Mouse (Mus musculus) gastrocnemius, postnatal 25 days (tissue): Measurements from ENCODE around the gene Slc35b1. TPM values are rescaled to one million over a fixed set of nuclear protein-coding genes. Genes with fewer than 3 reads are reported as not detected.
A peak's percentile ranks its signal among the peaks of the same experiment; 100 is the strongest.

Experiments used
- DNase-seq: peaks from one replicate; pipeline ENCODE4 v3.0.0; 2022
- long read RNA-seq, 2 experiments: library from polyadenylated mRNA; stranded (forward); transcript quantifications; one replicate each; pipeline ENCODE4 v2.0.0; 2021
- total RNA-seq, 2 experiments: library from RNA; stranded (reverse); gene quantifications; 1 replicate in 1 of 2; 2 replicates in 1 of 2; pipeline ENCODE4 v1.2.3; 2021

The Slc35b1 gene
- 10 to 100 TPM; 38.8 to 40.7 TPM for total RNA-seq
- long read RNA-seq, experiment 1, transcript Slc35b1-201 (9 exons, 1,523 nt), result major isoform, 28 of 55 reads
- long read RNA-seq, experiment 1, transcript Slc35b1-202 (9 exons, 1,299 nt), result minor isoform, 18 of 55 reads
- long read RNA-seq, experiment 1, partial matches to known transcripts, result 4 of 55 reads
- long read RNA-seq, experiment 1, other reads (novel, unspliced or antisense), result 5 of 55 reads
- long read RNA-seq, experiment 2, transcript Slc35b1-202 (9 exons, 1,299 nt), result minor isoform, 9 of 40 reads
- long read RNA-seq, experiment 2, transcript Slc35b1-201 (9 exons, 1,523 nt), result major isoform, 28 of 40 reads
- long read RNA-seq, experiment 2, partial matches to known transcripts, result 1 of 40 reads
- long read RNA-seq, experiment 2, other reads (novel, unspliced or antisense), result 2 of 40 reads

GRCm38 (mm10) chr11:95384319-95384972 is at the start of gene Slc35b1:
Slc35b1 (plus strand) TSS chr11:95384692.
- peak; percentile 93 for DNase-seq

- peak; percentile 90 for DNase-seq
Measured at GRCm38 (mm10) chr11:95336568-95337128, 47.8 kb upstream of the Slc35b1 start, which contains the start of gene Fam117a. Fam117a (plus strand) TSS chr11:95337018.

DNA sequence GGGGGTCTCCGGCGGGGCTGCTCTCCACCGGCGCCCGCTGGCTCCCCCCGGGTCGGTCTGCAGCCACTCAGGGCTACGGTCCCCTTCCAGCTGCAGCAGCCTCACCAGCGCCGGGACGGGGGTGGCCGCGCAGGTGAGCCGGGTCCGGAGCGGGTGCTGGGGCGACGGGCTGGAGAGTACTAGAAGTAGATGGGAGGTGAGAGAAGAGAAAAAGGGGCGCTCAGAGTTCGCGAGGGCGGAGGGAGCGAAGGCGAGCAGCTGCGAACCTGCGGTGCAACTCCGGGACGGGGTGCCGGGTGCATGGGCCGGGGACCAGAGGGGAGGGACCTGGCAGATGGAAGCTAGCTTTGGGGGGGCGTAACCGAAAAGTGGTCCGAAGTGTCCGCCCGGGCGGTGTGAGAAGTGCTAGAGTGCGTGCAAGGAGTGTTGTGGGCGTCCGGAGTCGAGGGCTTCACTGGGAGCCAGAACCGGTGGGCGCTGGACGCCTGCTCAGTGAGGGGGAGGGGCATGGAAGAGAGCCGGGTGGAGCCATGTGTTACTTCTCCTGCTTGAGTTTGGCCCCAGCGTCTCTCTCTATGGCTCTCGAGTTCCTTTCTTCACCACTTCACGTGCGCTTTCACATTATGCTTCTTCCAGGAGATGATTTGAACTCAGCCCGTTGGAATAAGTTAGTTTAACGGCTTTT is 47.2 kb upstream of the Slc35b1 start:
- peak; percentile 50 for DNase-seq

DNA sequence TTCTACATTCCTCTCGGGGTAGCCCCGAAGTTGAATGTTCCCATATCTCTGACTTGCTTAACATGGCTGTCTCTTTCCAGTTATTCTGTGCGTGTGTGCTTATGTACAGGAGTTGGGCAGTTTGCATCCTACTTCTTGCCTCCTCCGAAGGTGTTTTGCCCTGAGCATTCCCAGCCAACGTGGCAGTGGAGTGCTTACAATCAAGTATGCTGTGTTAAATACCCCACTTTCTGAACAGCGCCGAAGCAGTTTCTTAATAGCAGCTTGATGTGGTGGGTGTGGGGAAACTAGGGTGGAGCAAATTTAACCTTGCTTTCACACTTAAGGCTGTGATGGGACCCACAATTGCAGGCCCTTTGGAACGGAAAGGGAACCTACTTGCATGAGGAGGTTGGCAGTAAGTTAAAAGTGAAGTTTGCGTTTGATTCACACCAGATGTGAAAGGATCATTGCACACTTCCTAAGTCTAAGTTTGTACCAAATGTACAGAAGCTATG is 46.6 kb upstream of the Slc35b1 start:
- DNase-seq, result no peak

GRCm38 (mm10) chr11:95339471-95340021 is 44.9 kb upstream of the Slc35b1 start:
- no peak for DNase-seq

DNA sequence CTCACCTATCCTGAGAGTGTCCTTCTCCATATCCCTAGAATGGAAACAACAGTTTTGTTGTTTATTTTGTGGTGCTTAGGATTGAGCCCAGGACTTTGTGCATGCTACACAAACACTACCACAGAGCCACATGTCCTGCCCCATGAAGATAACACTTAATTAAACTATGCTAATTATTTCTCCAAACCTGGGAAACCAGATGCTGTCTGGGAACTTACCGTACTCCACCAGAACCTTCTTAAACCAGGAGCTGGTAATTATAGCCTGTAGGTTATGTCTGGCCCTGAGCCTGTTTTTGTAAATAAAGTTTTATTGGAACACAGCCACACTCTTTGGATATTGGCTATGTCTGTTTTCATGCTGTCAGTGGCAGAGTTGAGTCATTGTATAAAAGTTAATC is 44.2 kb upstream of the Slc35b1 start:
- no peak for DNase-seq

- no peak for DNase-seq
Measured at GRCm38 (mm10) chr11:95340664-95341063, 43.8 kb upstream of the Slc35b1 start.

DNA sequence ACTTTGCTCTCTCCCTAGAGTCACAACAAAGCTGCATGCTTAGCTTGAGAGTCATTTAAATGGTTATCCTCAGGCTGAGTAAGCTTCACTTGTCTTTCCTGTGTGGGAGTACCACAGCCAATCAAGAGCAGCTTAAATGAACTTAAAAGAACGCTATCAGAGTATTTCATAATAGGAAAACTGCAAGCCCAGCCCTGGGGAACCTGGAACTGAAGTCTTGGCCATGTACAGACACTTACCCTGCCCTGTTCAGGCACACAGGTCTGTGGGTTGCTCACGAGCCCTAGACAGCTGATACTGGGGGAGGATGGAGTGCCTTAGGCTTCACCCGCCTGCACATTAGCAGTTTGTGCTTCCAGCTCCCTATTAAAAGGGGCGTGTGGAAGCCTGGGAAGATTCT is 41.3 kb upstream of the Slc35b1 start:
- no peak for DNase-seq

GRCm38 (mm10) chr11:95344181-95344580 is 40.3 kb upstream of the Slc35b1 start:
- no peak for DNase-seq

DNA sequence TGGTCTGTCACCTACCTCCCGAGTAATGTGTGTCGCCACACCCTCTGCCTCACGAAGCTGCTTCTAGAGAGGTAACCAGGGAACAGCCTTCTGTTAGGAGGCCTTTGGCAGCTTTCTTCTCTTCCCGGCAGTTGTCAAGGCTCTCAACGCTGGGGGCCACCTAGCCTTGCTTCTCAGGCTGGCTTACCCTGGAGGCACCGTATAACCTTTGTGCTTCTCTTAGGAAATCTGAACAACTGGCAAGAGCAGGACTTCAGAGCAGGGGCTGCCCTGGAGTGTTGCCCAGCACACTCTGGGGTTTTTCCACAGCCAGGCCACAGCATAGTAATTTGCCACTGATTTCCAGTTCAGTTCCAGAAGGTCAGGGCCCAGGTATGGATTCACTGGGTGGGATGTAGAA is 34.2 kb upstream of the Slc35b1 start:
- DNase-seq, result no peak

GRCm38 (mm10) chr11:95350960-95351359 is 33.5 kb upstream of the Slc35b1 start:
- no peak for DNase-seq

DNA sequence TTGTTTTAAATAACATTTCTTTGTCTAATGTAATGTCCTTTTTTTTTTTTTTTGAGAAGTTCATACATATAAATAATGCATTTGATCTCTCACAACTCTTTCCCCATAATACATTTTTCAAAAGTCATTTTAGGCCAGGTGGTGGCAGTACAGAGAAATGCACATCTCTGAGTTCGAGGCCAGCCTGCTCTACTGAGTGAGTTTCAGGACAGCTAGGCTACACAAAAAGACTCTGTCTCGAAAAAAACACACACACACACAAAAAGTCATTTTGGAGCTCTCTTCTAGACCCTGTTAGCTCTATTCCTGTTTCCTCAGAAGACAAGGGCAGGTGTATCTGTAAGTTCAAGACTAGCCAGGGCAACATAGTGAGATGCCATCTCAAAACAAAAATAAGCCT is 31.8 kb upstream of the Slc35b1 start:
- DNase-seq, result no peak

GRCm38 (mm10) chr11:95353226-95353625 is 31.3 kb upstream of the Slc35b1 start:
- no peak for DNase-seq

DNA sequence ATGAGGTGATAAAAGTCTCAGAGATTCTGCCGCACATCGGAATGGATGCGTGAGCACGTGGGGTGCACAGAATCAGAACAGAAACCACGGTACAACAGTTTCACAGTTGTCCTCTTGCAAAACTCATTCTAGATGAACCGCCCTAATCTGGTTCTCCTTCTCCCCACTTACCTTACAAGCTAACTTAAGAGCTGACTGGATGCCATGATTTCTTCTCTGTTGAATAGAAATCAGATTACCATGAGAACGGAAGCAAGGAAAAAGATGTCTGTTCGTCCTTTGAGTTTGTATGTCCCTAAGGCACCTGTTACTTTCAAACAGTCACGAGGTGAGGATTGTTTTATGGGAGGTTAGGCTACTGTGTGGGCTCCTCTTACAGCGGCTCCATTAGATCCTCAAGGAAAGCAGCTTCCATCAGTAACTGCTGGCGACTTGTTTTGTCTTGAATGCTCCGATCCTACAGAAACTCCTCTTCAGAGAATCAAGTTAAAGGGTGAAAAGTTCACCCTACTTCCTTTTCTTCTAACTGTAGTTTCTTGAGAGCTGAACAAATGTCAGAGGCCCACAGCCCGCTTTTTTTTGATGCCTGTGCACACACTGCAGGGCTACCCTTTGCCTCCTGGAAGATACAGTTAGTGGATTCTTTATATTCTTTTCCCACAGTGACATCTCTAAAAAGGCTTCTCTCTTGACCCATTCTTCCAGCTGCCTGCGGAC is 30.1 kb upstream of the Slc35b1 start:
- DNase-seq, result no peak

DNA sequence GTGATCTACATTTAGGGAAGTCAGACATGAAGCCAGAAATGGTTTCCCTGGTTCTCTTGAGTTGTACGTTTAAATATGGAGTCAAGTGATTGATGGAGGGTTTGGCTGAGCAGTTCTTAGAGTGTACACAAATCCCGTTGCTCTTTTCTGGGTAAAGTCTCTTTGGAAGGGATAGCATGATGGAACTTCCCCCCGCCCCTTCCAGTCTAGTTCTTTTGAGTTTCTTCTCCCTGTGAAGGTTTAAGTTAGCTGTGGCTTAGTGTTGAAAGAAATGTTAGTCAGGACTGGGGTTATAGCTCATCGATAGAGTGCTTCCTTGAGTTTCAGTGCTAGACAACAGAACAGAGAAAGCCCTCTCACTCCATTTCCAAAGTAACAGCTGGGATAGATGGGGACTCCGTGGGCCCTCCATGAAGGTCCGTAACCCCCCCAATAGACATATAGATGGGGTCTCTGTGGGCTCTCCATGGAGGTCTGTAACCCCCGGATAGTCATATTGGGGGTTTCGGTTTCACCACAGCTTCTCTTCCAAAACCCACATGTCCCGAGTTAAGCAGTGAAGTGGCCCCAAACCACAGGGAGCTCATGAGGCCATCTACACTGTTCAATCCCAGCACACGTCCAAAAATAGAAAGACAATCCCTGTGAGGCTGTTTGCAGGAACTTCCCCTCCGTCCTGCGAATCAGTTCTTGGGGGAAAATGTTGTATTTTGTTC is 29.4 kb upstream of the Slc35b1 start:
- no peak for DNase-seq

DNA sequence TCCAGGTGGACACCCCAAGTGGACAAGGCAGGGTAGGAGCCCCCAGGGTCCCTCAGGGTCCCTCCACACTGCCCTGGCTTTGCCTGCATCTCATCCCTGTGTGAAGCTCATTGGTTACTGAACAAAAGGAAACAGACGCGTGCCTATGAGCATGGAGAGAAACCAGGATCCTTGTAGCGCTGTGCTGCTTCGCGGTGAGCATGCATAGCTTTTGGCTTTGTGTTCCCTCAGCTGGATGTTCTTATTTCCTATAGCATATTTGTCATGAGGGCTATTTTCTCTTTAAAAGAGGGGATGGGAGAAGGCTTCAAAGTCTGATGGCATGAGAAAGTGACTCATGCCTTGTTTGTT is 28.9 kb upstream of the Slc35b1 start:
- no peak for DNase-seq

GRCm38 (mm10) chr11:95356039-95356438 is 28.5 kb upstream of the Slc35b1 start:
- no peak for DNase-seq

DNA sequence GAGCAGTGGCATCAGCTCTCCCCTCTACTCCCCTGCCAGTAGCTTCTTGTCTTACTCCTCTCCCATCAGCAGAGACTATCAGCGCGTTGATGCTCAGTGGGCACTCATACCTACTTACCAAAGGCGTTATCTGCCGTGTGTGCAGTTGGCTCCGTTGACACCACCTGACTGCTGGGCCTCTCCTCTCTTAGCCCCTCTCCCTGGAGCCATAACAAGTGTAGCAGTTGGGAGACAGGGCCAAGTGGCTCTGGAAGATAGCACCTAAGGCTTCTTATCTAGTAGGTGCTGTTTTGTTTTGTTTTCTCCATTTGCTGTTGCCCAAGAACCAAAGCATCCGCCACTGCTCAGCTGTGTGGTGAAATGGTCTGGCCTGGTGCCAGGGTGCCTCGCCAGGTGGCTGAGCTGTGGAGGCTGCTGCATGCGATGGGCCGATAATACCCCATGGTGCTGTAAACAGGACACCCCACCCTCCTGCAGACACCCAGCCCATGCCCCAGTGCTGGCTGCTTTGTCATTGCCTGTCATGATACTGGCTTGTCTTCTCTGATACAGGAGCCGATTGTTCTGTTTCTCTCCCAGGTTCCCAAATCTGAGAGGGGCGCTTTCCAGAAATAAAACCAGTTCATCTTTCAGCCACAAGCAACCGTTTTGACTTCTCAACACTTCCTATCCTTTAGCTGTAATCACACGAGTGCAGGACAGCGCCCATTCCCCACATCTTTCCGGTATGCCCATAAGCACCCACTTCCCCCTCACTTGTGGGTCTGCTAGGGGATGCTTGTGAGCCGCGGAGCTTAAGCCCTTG is 27.8 kb upstream of the Slc35b1 start:
- DNase-seq, result peak; percentile 72

DNA sequence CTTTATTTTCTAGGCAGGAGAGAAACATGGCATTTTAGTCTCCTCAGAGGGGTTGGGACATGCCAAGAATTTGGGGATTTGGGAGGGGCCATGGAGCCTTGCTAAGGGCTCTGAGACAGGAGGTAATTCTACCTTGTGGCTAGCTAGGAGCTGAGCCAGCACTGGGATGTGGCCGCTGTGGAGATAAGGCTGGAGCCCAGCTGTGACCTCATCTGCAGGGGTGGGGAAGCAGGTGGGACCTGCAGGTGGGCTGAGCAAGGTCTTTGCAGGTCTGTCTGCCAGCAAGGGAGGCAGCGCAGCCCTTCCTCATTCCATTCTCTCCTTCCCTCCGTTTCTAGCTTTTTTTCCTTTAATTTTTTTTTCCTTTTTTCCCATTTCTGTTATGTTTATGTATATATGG is 26.2 kb upstream of the Slc35b1 start:
- DNase-seq, result no peak

DNA sequence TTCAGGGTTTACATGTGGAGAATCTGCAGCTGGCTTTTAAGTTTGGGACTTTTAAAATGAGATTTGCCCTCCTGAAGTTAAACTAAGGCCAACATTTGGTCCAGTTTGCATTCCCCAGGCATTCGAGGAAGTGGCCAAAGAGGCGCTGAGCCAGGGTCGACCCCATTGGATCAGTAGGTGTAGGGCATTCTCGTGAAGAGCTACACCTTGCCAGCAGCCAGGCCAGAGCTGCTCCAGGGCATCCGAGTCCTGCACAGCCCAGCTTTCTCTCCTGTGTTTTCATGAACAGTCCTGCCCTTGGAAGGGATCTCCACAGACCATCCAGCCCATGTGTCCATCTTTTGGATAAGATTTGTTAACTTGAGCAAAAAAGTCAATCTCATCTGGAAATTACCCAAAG is 20.1 kb upstream of the Slc35b1 start:
- no peak for DNase-seq
